Mouse (Mus musculus) cerebellum, adult 8-10 months (tissue): Measurements from ENCODE around the gene Clec4f.

Experiments used
- DNase-seq: peaks from one replicate; pipeline ENCODE4 v3.0.0; 2022

The Clec4f gene

GRCm38 (mm10) chr6:83631815-83632214 is 24.2 kb downstream of the Clec4f start:
- DNase-seq, result no peak

DNA sequence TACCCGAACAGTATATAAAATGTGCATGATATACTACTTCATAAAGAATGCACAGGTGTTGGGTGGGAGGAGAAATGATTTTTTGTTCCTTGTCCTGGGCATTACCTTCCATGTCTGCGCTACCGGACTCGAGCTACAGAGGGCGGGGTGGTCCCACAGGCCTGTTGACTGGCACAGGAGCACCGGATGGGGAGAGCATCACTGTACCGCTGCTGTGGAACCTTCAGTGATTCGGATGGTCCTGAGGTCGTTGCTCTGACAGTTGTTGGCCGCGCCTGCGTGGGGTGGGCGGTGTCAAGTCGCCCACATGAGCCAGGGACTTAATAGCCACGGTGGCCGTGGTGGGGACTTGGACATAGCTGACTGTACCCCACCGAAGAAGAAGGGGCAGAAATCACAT is 29.2 kb downstream of the Clec4f start:
- no peak for DNase-seq

DNA sequence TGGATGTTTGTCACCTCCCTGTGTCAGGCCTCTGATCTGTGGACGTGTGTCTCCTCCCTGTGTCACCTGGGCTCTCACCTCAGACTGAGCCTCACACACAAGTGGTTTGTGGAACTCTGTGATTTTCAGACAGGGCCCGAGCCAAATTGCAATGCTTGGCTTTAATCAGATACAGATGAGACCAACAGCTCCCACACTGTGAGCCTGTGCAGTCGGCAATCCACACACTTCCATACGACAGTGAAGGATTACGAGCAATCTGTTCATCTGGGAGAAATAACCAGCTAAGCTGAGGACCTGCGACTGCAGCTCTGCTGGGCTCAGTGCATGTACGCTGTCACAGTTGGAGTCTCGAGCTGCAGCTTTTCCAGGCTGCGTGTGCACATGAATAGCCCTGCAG is 36.0 kb downstream of the Clec4f start:
- DNase-seq, result no peak

GRCm38 (mm10) chr6:83617581-83618335 is 38.2 kb downstream of the Clec4f start:
- no peak for DNase-seq

- no peak for DNase-seq
These were observed 39.5 kb downstream of the Clec4f start for GRCm38 (mm10) chr6:83616512-83616911.

- no peak for DNase-seq
These were observed 41.5 kb downstream of the Clec4f start for GRCm38 (mm10) chr6:83614469-83614868.

GRCm38 (mm10) chr6:83612976-83613375 is 43.0 kb downstream of the Clec4f start:
- no peak for DNase-seq

- no peak for DNase-seq
These were observed 56.3 kb downstream of the Clec4f start for GRCm38 (mm10) chr6:83599636-83600174.

DNA sequence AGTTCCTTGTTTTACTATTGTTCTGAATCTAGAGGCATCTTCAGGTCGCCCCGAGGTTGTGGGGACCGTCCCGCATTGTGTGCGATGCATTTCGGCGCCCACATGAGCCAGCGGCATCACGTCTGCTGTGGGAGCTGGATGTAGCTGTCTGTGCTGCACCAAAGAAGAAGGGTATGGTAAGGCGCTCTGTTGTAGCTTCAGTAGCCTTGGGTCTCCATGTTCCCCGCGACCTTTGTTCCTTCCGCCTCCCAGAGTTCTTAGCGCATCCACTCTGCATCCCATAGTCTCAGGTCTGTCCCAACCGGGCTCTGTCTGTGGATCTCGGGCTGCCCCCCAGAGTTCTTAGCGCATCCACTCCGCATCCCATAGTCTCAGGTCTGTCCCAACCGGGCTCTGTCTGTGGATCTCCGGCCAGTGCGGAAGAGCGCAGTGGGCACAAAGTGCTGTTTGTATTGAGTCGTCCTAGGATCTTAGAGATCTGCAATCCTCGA is 56.9 kb downstream of the Clec4f start:
- DNase-seq, result no peak

DNA sequence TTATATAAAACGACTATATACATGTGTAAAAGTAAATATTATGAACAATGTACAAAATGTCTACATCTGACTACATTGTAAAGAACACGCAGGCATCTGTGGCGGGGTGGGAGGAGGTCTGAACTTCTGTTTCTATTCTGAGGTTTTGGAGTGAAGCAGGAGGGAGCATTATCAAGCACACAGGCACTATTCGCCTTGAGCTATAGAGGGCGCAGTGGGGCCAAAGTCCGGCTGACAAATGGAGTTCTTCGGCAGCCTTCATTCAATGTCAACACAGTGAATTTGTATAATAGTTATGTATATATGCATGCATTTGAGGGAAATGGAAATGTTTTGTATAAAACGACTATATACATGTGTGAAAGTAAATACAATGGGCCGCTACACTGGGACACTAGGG is 57.3 kb downstream of the Clec4f start:
- DNase-seq, result peak; percentile 21

- DNase-seq, result no peak
These were observed 58.0 kb downstream of the Clec4f start for GRCm38 (mm10) chr6:83597988-83598387.

GRCm38 (mm10) chr6:83595035-83595434 is 61.0 kb downstream of the Clec4f start:
- DNase-seq, result no peak
